Mouse (Mus musculus): ENCODE data around the gene Col8a1.

DNA sequence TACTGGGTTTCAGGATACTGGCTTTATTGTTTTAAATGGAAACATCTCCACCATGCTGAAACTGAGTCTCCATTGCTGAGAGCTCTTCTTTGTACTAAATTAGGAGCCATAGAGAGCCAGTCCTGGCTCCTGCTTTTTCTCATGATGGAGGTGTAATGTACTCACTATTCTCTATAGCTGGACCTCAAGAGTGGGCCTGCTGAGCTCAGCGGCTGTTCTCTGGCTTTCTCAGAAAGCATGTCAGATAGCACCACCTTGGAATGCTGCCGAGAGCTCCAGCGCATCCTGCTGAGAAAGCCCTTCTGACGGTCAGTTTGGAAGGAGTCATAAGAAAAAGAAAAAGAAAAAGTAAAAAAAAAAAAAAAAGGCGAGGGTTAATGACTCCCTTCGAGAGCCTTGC, 41.8 kb upstream of the Col8a1 start:
- TF ChIP-seq CTCF (IDR thresholded peaks at IDR 0.05; ENCODE audit: extremely low read depth, insufficient read length, insufficient replicate concordance, low read depth, low read length) (no peak), POLR2A (IDR thresholded peaks at IDR 0.05; ENCODE audit: low read depth, low read length) (no peak)
